Mouse (Mus musculus) ovary, postnatal 36 days (tissue): ENCODE data around the gene 4933428G20Rik.

Source experiments
- DNase-seq: peaks from one replicate; pipeline ENCODE4 v3.0.0; 2022; ENCODE audit warnings: low spot score, mixed read lengths

4933428G20Rik gene

GRCm38 (mm10) chr11:97532950-97533582 is 32.9 kb upstream of the 4933428G20Rik start:
- DNase-seq = no peak

GRCm38 (mm10) chr11:97532354-97532753 is 32.2 kb upstream of the 4933428G20Rik start:
- DNase-seq = no peak

- peak; percentile 91 for DNase-seq
Observed at GRCm38 (mm10) chr11:97531381-97532260, 31.5 kb upstream of the 4933428G20Rik start.

- no peak for DNase-seq
Observed at GRCm38 (mm10) chr11:97530961-97531360, 30.8 kb upstream of the 4933428G20Rik start.

- DNase-seq = no peak
Observed at GRCm38 (mm10) chr11:97530069-97530468, 29.9 kb upstream of the 4933428G20Rik start.

GRCm38 (mm10) chr11:97528282-97528808 is 28.2 kb upstream of the 4933428G20Rik start:
- DNase-seq = no peak

GRCm38 (mm10) chr11:97525313-97525712 is 25.2 kb upstream of the 4933428G20Rik start:
- peak; percentile 71 for DNase-seq

GRCm38 (mm10) chr11:97524306-97524705 is 24.2 kb upstream of the 4933428G20Rik start:
- DNase-seq = no peak

GRCm38 (mm10) chr11:97523827-97524261 is 23.7 kb upstream of the 4933428G20Rik start:
- DNase-seq = peak; percentile 62

GRCm38 (mm10) chr11:97523107-97523506 is 23.0 kb upstream of the 4933428G20Rik start:
- no peak for DNase-seq

- DNase-seq = peak; percentile 50
Observed at GRCm38 (mm10) chr11:97521741-97522474, 21.8 kb upstream of the 4933428G20Rik start.

- DNase-seq = no peak
Observed at GRCm38 (mm10) chr11:97520541-97520940, 20.4 kb upstream of the 4933428G20Rik start.

GRCm38 (mm10) chr11:97513066-97513465 is 12.9 kb upstream of the 4933428G20Rik start:
- no peak for DNase-seq

GRCm38 (mm10) chr11:97512511-97512910 is 12.4 kb upstream of the 4933428G20Rik start:
- no peak for DNase-seq

- DNase-seq = no peak
Observed at GRCm38 (mm10) chr11:97511661-97512369, 11.7 kb upstream of the 4933428G20Rik start.

GRCm38 (mm10) chr11:97510966-97511660 is 11.0 kb upstream of the 4933428G20Rik start:
- peak; percentile 73 for DNase-seq

GRCm38 (mm10) chr11:97509715-97510485 is 9.8 kb upstream of the 4933428G20Rik start:
- DNase-seq = no peak

GRCm38 (mm10) chr11:97509058-97509457 is 8.9 kb upstream of the 4933428G20Rik start:
- no peak for DNase-seq

- DNase-seq = no peak
Observed at GRCm38 (mm10) chr11:97508198-97508597, 8.1 kb upstream of the 4933428G20Rik start.

GRCm38 (mm10) chr11:97506331-97506730 is 6.2 kb upstream of the 4933428G20Rik start:
- DNase-seq = no peak
